Mouse (Mus musculus) neural tube, embryonic 14.5 days (tissue): Measurements from ENCODE around the gene Depdc1b. TPM values are rescaled to one million over a fixed set of nuclear protein-coding genes. Genes with fewer than 3 reads are reported as not detected.

Source experiments
- ATAC-seq: fragments of 200-750 bp; cut with Nextera tagmentation; 2 replicates; pipeline ENCODE4 v1.8.0; 2017; ENCODE audit warnings: low read depth, mild to moderate bottlenecking, moderate TSS enrichment, moderate library complexity
- H3K27ac ChIP-seq: fragments of 300-500 bp; sonication (generic); 2 replicates; pipeline ENCODE4 v1.5.1; 2014; ENCODE audit warnings: low read depth, mild to moderate bottlenecking, control low read depth, low read length, moderate library complexity, mixed read lengths
- H3K27me3 ChIP-seq: fragments of 300-500 bp; sonication (generic); 2 replicates; pipeline ENCODE4 v1.6.1; 2014; ENCODE audit warnings: low read length; ENCODE audit not compliant: control insufficient read depth, insufficient read depth
- H3K36me3 ChIP-seq: fragments of 300-500 bp; sonication (generic); 2 replicates; pipeline ENCODE4 v1.6.1; 2014; ENCODE audit warnings: low read length, mixed read lengths; ENCODE audit not compliant: control insufficient read depth, insufficient read depth
- H3K4me1 ChIP-seq: fragments of 300-500 bp; sonication (generic); 2 replicates; pipeline ENCODE4 v1.6.1; 2014; ENCODE audit warnings: low read length; ENCODE audit not compliant: control insufficient read depth, insufficient read depth
- H3K4me2 ChIP-seq: fragments of 300-500 bp; sonication (generic); 2 replicates; pipeline ENCODE4 v1.6.1; 2014; ENCODE audit warnings: mild to moderate bottlenecking, low read depth, low read length, control low read depth
- H3K4me3 ChIP-seq: fragments of 300-500 bp; sonication (generic); 2 replicates; pipeline ENCODE4 v1.5.1; 2014; ENCODE audit warnings: low read depth, low read length, control low read depth, mixed read lengths
- H3K9ac ChIP-seq: fragments of 300-500 bp; sonication (generic); replicated peaks from 2 replicates; pipeline ENCODE4 v1.6.1; 2014; ENCODE audit warnings: low read depth, mild to moderate bottlenecking, control low read depth, low read length, mixed read lengths
- H3K9me3 ChIP-seq: fragments of 300-500 bp; sonication (generic); 2 replicates; pipeline ENCODE4 v1.6.1; 2016; ENCODE audit warnings: low read length; ENCODE audit not compliant: control insufficient read depth
- WGBS: fragments of 180-500 bp; shearing (Covaris S2); extraction: QIAGEN DNeasy Blood & Tissue Kit; methylation state at CpG from one replicate; pipeline ENCODE4 v1.1.7; 2014; 5-methylcytosine and 5-hydroxymethylcytosine counted together
- polyA plus RNA-seq: library from polyadenylated mRNA; unstranded; fragments of >200 nt; fragmentation: Nextera tagmentation; extraction: Ambion mirVana; gene quantifications from 2 replicates; pipeline ENCODE4 v1.2.1, GENCODE M21; 2014

The Depdc1b gene
- polyA plus RNA-seq, 1 experiment from 2014 or later: 1.3 TPM

DNA sequence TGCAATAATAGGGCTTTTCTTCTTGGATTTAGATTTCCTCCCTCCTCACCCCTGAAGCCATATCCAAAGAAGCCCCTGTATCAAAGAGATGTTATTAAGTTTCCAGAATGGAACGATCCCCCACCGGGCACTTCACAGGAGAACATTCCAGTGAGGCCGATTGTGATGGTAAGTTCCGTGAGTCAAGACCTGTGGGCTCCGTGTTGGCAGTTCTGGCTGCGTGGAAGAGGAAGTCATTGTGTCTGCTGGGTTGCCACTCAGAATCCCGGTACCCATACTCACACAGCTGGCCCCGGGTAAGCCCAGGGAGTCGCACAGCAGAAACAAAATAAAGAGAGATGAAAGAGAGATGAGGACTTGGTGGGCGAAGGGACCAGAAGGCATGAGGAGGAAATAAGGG, 41.2 kb downstream of the Depdc1b start:
- Histone ChIP-seq H3K4me3 (no peak overlapping the region), H3K27me3 (no peaks in the 10 kb centered on the region), H3K4me2 (no peak overlapping the region), H3K9me3 (no peaks in the 10 kb centered on the region), H3K4me1 (no peaks in the 10 kb centered on the region), H3K36me3 (no peaks in the 10 kb centered on the region), H3K9ac (no peak overlapping the region), H3K27ac (no peak overlapping the region)
- WGBS: 72% methylated on average over 10 of the region's 10 CpGs
- no peak for ATAC-seq

DNA sequence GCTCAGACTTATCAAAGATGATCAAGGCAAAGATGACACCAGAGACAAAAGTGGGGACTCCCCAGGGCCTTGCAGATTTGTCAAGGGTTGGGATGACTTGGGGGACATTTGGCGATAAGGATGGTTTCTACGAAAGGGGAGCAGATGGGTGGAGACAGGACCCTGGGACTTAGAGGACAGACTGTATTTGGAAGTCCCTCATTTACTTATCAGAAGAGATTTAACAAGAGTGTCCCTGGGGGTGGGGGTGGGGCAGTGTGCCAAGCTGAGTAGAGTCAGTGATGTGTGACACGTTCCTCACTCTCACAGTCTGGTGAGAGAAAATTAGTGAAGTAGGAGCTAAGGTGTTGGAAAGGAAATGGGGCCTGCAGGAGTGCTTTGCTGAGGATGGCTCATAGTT, 42.1 kb downstream of the Depdc1b start:
- no peak overlapping the region for H3K4me2 ChIP-seq
- no peaks in the 10 kb centered on the region for H3K27me3 ChIP-seq
- H3K4me3 ChIP-seq: no peak overlapping the region
- no peak overlapping the region for H3K27ac ChIP-seq
- ATAC-seq: no peak
- H3K9ac ChIP-seq: no peak overlapping the region
- WGBS: 64% methylated on average over 3 of the region's 3 CpGs
- no peaks in the 10 kb centered on the region for H3K4me1 ChIP-seq
- no peaks in the 10 kb centered on the region for H3K36me3 ChIP-seq
- no peaks in the 10 kb centered on the region for H3K9me3 ChIP-seq

DNA sequence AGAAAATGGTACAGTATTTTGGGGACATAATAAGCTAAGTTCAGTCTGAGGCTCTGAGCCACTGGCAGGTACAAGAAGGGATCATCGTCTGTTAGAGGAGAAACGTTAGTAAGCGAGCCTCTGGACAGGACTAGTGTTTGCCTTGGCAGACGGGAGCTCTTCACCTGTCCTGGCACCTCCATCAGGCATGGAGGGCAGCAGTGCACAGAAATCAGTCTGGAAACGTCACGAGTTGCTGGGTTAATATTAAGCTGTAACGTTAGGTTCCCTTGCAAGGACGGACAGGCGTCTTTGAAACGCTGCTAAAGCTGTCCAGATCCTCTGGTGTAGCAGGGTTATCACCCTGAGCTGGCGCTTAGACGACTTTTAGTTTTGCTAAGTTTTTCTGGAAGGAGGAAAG, 51.4 kb downstream of the Depdc1b start:
- 0 out of 2 replicates have a peak, but pooled peaks cover 2% of the 10 kb centered on the region for H3K4me1 ChIP-seq
- H3K27me3 ChIP-seq: no peaks in the 10 kb centered on the region
- H3K9ac ChIP-seq: no peak overlapping the region
- H3K27ac ChIP-seq: no peak overlapping the region
- no peak overlapping the region for H3K4me2 ChIP-seq
- H3K9me3 ChIP-seq: no peaks in the 10 kb centered on the region
- H3K4me3 ChIP-seq: no peak overlapping the region
- H3K36me3 ChIP-seq: no peaks in the 10 kb centered on the region
- 98% methylated on average over 12 of the region's 12 CpGs for WGBS
- no peak for ATAC-seq

DNA sequence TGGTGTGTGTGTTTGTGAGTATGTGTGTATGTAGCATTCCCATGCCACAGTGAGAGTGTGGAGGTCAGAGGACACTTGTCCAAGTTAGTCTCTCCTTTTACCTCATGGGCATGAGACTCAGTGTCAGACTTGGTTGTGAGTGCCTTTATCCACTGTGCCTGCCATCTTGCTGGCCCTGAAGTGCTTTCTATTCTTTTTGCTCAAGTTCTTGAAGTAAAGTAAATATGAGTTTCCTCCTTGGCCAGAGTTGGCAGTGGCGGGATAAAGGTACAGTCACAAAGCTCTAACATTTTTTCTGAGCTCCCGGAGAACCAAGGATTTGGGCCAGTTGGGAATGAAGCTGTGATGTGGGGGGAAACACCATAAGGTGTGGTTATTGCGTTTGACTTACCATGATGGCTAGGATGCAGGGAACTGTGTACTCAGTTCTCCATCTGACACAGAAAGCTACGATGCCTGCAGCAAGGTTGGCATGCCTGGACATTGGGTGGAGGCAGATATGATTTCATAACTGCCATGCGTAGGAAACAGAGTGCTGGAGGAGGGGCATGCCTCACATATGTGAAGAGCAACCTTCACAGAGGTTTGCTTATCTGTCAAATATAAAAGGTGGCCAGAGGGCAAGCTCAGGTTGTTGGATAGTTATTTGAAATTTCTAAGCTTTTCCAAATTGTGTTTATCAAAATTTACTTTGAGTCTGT, 54.3 kb downstream of the Depdc1b start:
- Histone ChIP-seq H3K9me3 (no peaks in the 10 kb centered on the region), H3K4me3 (no peak overlapping the region), H3K27ac (no peak overlapping the region), H3K36me3 (no peaks in the 10 kb centered on the region), H3K9ac (no peak overlapping the region), H3K27me3 (no peaks in the 10 kb centered on the region), H3K4me2 (no peak overlapping the region), H3K4me1 (0 out of 2 replicates have a peak, but pooled peaks cover 2% of the 10 kb centered on the region)
- no peak for ATAC-seq
- WGBS: 93% methylated on average over 5 of the region's 5 CpGs

DNA sequence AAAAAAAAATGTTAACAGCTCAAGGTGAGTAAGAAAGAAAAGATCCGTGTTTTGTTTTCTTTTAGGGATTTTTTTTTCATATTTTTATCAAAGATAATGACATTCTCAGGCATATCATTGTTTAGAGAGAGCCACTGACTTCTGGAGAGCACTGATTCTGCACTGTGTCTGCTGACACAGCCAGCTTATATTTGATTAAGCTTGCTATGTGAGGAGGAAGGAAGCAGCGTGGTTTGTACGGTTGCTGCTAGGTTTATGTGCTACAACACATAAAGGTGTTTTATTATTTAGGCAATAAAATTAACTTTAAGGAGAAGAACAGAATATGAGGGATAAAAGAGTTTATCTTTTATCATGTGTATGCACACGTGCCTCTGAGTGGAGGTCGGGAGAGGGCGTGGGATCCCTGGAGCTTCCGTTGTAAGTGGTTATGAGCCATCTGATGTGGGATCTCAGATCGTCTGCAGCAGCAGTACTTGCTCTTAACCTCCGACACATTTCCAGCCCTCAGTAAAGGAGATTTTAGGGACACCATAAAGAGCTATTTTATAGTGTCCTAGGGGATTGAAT, 55.3 kb downstream of the Depdc1b start:
- Histone ChIP-seq H3K36me3 (no peaks in the 10 kb centered on the region), H3K27ac (no peak overlapping the region), H3K4me2 (no peak overlapping the region), H3K9me3 (no peaks in the 10 kb centered on the region), H3K9ac (no peak overlapping the region), H3K4me1 (0 out of 2 replicates have a peak, but pooled peaks cover 2% of the 10 kb centered on the region), H3K27me3 (no peaks in the 10 kb centered on the region), H3K4me3 (no peak overlapping the region)
- 65% methylated on average over 9 of the region's 9 CpGs for WGBS
- ATAC-seq: no peak; the same call in 1 of the 2 replicates

DNA sequence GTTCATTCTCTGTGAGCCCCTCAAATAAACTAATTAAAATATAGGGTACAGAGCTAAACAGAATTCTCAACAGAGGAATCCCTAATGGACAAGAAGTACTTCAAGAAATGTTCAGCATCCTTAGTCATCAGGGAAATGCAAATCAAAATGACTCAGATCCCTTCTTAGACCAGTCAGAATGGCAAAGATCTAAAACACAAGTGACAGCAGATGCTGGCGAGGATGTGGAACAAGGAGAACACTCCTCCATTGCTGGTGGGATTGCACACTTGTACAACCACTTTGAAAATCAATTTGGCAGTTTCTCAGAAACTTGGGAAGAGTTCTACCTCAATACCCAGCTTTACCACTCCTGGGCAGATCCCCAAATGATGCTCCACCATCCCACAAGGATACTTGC, 57.1 kb downstream of the Depdc1b start:
- H3K27me3 ChIP-seq: no peaks in the 10 kb centered on the region
- H3K36me3 ChIP-seq: no peaks in the 10 kb centered on the region
- 0 out of 2 replicates have a peak, but pooled peaks cover 2% of the 10 kb centered on the region for H3K4me1 ChIP-seq
- no peak overlapping the region for H3K9ac ChIP-seq
- no peak for ATAC-seq
- H3K4me3 ChIP-seq: no peak overlapping the region
- no peak overlapping the region for H3K27ac ChIP-seq
- 97% methylated on average over 1 of the region's 1 CpGs for WGBS
- no peaks in the 10 kb centered on the region for H3K9me3 ChIP-seq
- H3K4me2 ChIP-seq: no peak overlapping the region

DNA sequence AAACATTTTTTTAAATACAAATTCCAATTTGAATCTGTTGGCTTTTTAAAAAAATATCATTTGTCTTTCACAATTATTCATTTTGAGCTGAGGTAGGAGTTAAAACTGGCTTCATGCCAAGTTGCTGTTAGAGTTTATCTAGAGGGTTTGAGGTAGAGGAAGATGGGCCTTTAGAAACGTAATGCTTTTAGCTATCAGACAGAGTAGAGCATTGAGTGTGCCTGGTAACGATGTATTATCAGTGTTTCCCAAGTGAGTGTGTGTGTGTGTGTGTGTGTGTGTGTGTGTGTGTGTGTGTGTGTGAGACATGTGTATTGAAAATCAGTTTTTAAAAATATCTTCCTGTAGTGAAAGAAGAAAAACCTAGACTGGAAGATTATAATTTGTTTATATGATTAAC, 60.5 kb downstream of the Depdc1b start:
- Histone ChIP-seq H3K4me2 (no peak overlapping the region), H3K9me3 (no peaks in the 10 kb centered on the region), H3K4me3 (no peak overlapping the region), H3K27me3 (no peaks in the 10 kb centered on the region), H3K4me1 (0 out of 2 replicates have a peak, but pooled peaks cover 2% of the 10 kb centered on the region), H3K9ac (no peak overlapping the region), H3K27ac (no peak overlapping the region), H3K36me3 (no peaks in the 10 kb centered on the region)
- WGBS: 83% methylated on average over 2 of the region's 2 CpGs
- no peak for ATAC-seq

DNA sequence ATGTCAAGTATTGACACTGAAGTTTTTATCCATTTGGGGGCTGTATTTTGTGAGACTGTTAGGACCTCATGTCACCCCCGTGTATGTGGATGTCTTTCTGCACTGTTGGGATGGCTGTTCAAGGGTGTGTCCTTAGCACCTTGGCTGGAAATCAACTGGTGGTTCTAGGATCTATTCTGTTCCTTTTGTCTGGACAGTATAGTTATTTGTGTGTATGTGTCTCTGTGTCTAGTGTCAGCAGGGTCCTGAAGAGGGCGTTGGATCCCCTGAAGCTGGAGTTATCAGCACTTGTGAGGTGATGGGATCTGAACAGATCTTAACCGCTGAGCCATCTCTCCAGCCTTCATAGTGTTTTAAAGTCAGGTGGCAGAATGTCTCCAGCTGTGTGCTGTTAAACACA, 65.0 kb downstream of the Depdc1b start:
- no peak for ATAC-seq
- no peaks in the 10 kb centered on the region for H3K9me3 ChIP-seq
- H3K4me2 ChIP-seq: no peak overlapping the region
- H3K27me3 ChIP-seq: no peaks in the 10 kb centered on the region
- no peaks in the 10 kb centered on the region for H3K4me1 ChIP-seq
- no peak overlapping the region for H3K4me3 ChIP-seq
- no peaks in the 10 kb centered on the region for H3K36me3 ChIP-seq
- no peak overlapping the region for H3K9ac ChIP-seq
- H3K27ac ChIP-seq: no peak overlapping the region
- 92% methylated on average over 3 of the region's 3 CpGs for WGBS

DNA sequence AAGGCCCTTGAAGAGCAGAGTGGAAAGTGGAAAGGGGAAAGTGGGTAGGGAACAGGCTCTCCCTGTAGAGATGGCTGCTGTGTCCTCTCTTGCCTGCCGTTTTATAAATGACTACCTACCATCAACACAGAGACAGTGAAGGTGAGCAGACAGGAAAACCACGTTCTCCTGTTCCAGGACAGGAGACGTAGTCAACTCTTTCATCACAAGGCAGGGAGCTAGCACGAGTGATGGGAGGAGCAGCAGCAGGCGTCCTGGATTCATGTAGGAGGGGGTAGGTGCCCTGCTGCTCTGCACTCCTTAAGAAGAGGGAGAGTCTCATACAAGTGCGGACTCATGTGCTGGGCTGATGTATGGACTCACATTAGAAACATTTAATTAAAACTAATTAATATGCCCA, 66.9 kb downstream of the Depdc1b start:
- no peaks in the 10 kb centered on the region for H3K27me3 ChIP-seq
- H3K27ac ChIP-seq: no peak overlapping the region
- no peak overlapping the region for H3K4me2 ChIP-seq
- no peak overlapping the region for H3K4me3 ChIP-seq
- no peaks in the 10 kb centered on the region for H3K4me1 ChIP-seq
- ATAC-seq: no peak
- no peak overlapping the region for H3K9ac ChIP-seq
- no peaks in the 10 kb centered on the region for H3K36me3 ChIP-seq
- H3K9me3 ChIP-seq: no peaks in the 10 kb centered on the region
- WGBS: 84% methylated on average over 6 of the region's 6 CpGs
